Mouse (Mus musculus): Measurements from ENCODE around the gene Il10ra. TPM values are rescaled to one million over a fixed set of nuclear protein-coding genes. Genes with fewer than 3 reads are reported as not detected.
A peak's percentile ranks its signal among the peaks of the same experiment; 100 is the strongest.

Gene Il10ra
- polyA plus RNA-seq, 1 experiment from 2014 or later = 0.63 TPM

DNA sequence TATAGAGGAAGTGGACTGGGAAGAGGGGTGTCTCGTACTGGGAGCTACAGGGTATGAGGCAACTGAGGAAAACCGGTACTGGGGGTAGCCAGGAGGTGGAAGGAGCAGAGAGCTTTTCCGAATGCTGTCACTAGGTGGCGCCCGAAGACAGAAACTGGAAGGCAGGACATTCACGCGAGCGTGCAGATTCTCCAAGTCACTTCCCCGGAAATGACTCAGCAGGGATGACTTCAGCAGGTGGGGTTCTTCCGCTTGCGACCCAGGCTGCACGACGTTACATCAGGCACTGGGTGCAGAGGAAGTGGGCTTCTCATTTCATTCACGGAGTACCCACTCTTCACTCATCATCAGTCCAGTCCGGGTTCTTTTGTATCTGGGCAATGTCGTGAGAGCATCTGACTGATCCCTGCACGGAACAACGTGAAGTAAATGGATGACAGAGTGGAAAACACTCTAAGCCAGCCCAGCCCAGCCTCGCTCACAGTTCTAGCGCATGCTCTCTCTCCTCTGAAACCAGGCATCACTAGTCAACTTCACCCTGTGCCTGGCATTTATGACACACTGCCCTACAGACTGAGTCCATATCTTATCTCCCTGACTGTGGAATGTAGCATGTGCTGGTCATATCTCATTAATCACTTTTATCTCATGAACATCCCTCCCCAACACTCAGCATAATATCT lies 31.6 kb upstream of the Il10ra start:
- Histone ChIP-seq H3K9ac (ENCODE audit: low read length) (peak overlapping the region; percentile 53), H3K4me1 (ENCODE audit: control insufficient read depth in 2 of 2, insufficient read depth in 2 of 2, low read length in 2 of 2) (peaks cover 4 to 5% of the 10 kb centered on the region in 2 experiments; a peak in 3 of 4 replicates), H3K36me3 (ENCODE audit: control insufficient read depth, insufficient read depth, low read length) (no peaks in the 10 kb centered on the region), H3K9me3 (ENCODE audit: control insufficient read depth, low read length) (peaks cover 5% of the 10 kb centered on the region), H3K4me2 (ENCODE audit: low read length) (peak overlapping the region; percentile 70), H3K4me3 (ENCODE audit: control insufficient read depth in 1 of 2, insufficient read depth in 1 of 2, low read depth in 1 of 2, low read length in 2 of 2) (peak overlapping the region; percentile 25 to 30), H3K27me3 (ENCODE audit: control insufficient read depth, insufficient read depth, low read length) (no peaks in the 10 kb centered on the region), H3K27ac (replicated peaks in 1 of 2; ENCODE audit: control insufficient read depth in 1 of 2, insufficient read depth in 1 of 2, low read depth in 2 of 2, low read length in 2 of 2) (0 out of 4 replicates have a peak overlapping the region, but pooled peaks of 1 of the 2 experiments have one; percentile 0)
- 15% methylated on average over 20 of the region's 20 CpGs for WGBS
- 0 out of 2 replicates have a peak, but pooled peaks have one; percentile 61 for ATAC-seq (ENCODE audit: insufficient number of reproducible peaks, insufficient read depth, low FRiP score, low read depth)

DNA sequence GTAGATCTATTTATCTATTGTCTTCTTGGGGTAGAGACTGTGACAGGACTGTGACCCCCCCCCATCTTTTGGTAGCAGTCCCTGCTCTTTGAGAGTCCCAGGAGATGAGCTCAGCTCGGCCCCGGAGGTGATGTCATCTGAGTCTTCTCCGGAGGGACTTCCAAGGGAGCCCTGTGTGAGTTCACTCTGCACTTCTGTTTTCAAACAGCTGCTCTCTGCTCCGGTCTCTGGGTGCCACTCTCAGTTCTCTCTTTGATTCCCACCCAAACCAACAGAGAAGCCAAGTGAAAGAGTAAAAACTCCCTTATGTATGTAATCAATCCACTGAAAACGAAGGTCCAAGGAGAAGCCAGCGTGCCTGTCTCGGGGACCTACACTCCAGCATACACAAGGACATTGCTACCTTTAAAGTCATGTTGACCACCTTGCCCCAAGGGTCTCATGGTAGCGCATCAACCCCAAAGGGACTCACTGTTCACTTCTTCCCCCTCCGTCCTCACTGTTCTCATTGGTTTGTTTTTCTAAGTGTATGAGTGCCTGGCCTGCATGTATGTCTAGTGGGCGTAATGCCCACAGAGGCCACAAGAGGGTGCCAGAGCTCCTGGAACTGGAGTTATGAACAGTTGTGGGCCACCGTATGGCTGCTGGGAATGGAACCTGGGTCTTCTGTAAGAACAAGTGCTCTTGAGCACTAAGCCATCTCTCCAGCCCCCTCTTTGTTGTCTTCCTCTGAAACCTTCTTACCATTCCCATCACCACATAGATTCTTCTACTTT lies 30.5 kb upstream of the Il10ra start:
- no peak overlapping the region for H3K9ac ChIP-seq (ENCODE audit: low read length)
- no peak overlapping the region for H3K4me2 ChIP-seq (ENCODE audit: low read length)
- H3K4me1 ChIP-seq (ENCODE audit: control insufficient read depth in 2 of 2, insufficient read depth in 2 of 2, low read length in 2 of 2) = peaks cover 4 to 5% of the 10 kb centered on the region in 2 experiments; a peak in 3 of 4 replicates
- no peaks in the 10 kb centered on the region for H3K27me3 ChIP-seq (ENCODE audit: control insufficient read depth, insufficient read depth, low read length)
- 77% methylated on average over 11 of the region's 11 CpGs for WGBS
- no peak for ATAC-seq (ENCODE audit: insufficient number of reproducible peaks, insufficient read depth, low FRiP score, low read depth)
- no peak overlapping the region for H3K27ac ChIP-seq (replicated peaks in 1 of 2; ENCODE audit: control insufficient read depth in 1 of 2, insufficient read depth in 1 of 2, low read depth in 2 of 2, low read length in 2 of 2)
- H3K4me3 ChIP-seq (ENCODE audit: control insufficient read depth in 1 of 2, insufficient read depth in 1 of 2, low read depth in 1 of 2, low read length in 2 of 2) = no peak overlapping the region
- no peaks in the 10 kb centered on the region for H3K36me3 ChIP-seq (ENCODE audit: control insufficient read depth, insufficient read depth, low read length)
- H3K9me3 ChIP-seq (ENCODE audit: control insufficient read depth, low read length) = peaks cover 5% of the 10 kb centered on the region

DNA sequence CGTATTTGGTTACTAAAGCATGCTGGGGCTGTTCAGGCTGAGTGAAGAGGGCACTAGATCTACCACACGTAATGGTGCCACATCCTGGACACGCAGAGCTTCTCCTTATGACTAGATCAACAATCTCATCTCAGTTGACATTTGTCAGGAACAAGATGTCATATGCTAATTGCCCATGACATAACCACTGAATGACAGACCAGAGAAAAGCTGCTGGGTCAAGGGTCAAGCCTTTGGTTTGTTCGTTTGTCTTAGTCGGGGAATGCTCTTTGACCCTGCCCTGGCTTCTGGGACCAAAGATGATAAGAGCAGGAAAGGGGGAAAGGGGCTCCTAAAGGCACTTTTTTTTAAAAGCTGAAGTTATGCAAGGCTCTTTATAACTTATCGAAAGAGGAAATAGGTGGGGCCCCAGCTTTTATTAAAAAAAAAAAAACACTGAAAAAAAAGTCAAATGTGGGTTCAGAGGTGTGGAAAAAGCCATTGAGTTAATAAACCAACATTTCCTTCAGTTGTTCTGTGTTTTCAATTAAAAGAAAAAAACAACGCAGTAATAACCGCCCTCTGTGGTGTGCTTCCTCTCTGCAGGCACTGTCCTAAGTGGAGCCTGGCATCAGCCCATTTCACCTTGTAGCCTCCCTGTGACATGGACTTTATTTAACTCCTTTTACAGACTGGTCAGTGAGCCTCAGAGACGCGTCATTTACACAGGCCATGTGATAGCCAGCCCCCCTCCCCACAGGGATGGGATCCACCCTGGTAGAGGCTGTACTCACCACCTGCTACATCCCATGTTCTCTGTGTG lies 25.5 kb upstream of the Il10ra start:
- no peaks in the 10 kb centered on the region for H3K36me3 ChIP-seq (ENCODE audit: control insufficient read depth, insufficient read depth, low read length)
- H3K4me3 ChIP-seq (ENCODE audit: control insufficient read depth in 1 of 2, insufficient read depth in 1 of 2, low read depth in 1 of 2, low read length in 2 of 2) = no peak overlapping the region
- 48% methylated on average over 10 of the region's 10 CpGs for WGBS
- H3K4me2 ChIP-seq (ENCODE audit: low read length) = no peak overlapping the region
- no peak for ATAC-seq (ENCODE audit: insufficient number of reproducible peaks, insufficient read depth, low FRiP score, low read depth)
- no peaks in the 10 kb centered on the region for H3K27me3 ChIP-seq (ENCODE audit: control insufficient read depth, insufficient read depth, low read length)
- no peaks in the 10 kb centered on the region for H3K9me3 ChIP-seq (ENCODE audit: control insufficient read depth, low read length)
- no peak overlapping the region for H3K9ac ChIP-seq (ENCODE audit: low read length)
- no peak overlapping the region for H3K27ac ChIP-seq (replicated peaks in 1 of 2; ENCODE audit: control insufficient read depth in 1 of 2, insufficient read depth in 1 of 2, low read depth in 2 of 2, low read length in 2 of 2)
- H3K4me1 ChIP-seq (ENCODE audit: control insufficient read depth in 2 of 2, insufficient read depth in 2 of 2, low read length in 2 of 2) = no peaks in the 10 kb centered on the region

DNA sequence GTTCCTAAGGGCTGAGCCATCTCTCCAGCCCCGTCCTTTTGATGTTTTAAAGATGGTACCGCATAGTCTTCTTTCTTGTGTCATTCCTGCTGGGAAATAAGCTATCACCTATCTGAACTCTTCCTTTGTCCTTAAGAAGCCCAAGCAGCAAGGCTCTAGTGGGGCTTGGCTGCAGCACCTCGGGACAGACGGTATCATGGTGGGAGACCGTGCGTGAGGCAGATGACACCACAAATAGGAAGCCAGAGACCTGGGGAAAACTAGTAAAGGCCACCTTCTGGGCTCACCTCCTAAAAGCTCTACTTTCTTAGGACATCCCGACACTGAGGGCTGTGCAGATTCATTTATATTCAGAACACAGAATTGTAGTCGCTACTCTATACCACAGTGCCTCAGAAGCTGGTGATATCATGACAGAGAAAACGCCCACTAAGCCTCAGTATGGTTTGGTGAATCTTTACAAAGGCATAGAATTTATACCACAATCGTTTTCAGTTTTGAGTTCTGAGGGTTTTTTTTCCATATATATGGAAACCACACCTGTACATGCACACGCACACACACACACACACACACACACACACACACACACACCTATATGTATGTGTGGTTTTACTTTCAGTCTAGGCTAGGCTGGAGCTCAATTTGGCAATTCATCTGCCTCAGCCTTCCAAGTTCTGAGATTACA lies 22.7 kb upstream of the Il10ra start:
- 79% methylated on average over 11 of the region's 11 CpGs for WGBS
- Histone ChIP-seq H3K4me1 (ENCODE audit: control insufficient read depth in 2 of 2, insufficient read depth in 2 of 2, low read length in 2 of 2) (no peaks in the 10 kb centered on the region), H3K27me3 (ENCODE audit: control insufficient read depth, insufficient read depth, low read length) (no peaks in the 10 kb centered on the region), H3K27ac (replicated peaks in 1 of 2; ENCODE audit: control insufficient read depth in 1 of 2, insufficient read depth in 1 of 2, low read depth in 2 of 2, low read length in 2 of 2) (no peak overlapping the region), H3K36me3 (ENCODE audit: control insufficient read depth, insufficient read depth, low read length) (no peaks in the 10 kb centered on the region), H3K9me3 (ENCODE audit: control insufficient read depth, low read length) (no peaks in the 10 kb centered on the region), H3K4me2 (ENCODE audit: low read length) (no peak overlapping the region), H3K9ac (ENCODE audit: low read length) (no peak overlapping the region), H3K4me3 (ENCODE audit: control insufficient read depth in 1 of 2, insufficient read depth in 1 of 2, low read depth in 1 of 2, low read length in 2 of 2) (no peak overlapping the region)
- no peak for ATAC-seq (ENCODE audit: insufficient number of reproducible peaks, insufficient read depth, low FRiP score, low read depth)

DNA sequence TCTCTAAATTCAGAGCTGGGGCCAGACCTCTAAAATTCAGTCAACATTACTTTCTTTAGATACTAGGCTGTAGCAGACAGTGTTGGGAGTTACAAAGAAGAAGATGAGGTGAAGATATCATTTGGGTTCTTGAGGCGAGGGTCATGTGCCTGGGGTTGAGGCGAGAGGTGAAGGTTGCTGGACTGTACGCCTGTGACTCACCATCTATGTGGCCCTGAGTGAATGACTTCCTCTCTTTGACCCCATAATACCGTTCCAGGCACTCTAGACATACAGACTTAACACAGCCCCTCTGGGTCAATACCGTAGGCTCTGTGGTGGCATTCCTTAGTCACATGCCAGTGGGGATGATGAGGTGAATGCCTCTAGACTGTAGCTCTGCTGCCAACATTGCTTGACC lies 13.5 kb upstream of the Il10ra start:
- Histone ChIP-seq H3K4me3 (ENCODE audit: control insufficient read depth in 1 of 2, insufficient read depth in 1 of 2, low read depth in 1 of 2, low read length in 2 of 2) (no peak overlapping the region), H3K4me1 (ENCODE audit: control insufficient read depth in 2 of 2, insufficient read depth in 2 of 2, low read length in 2 of 2) (no peaks in the 10 kb centered on the region), H3K27ac (replicated peaks in 1 of 2; ENCODE audit: control insufficient read depth in 1 of 2, insufficient read depth in 1 of 2, low read depth in 2 of 2, low read length in 2 of 2) (no peak overlapping the region), H3K9me3 (ENCODE audit: control insufficient read depth, low read length) (no peaks in the 10 kb centered on the region), H3K9ac (ENCODE audit: low read length) (no peak overlapping the region), H3K36me3 (ENCODE audit: control insufficient read depth, insufficient read depth, low read length) (no peaks in the 10 kb centered on the region), H3K4me2 (ENCODE audit: low read length) (no peak overlapping the region), H3K27me3 (ENCODE audit: control insufficient read depth, insufficient read depth, low read length) (no peaks in the 10 kb centered on the region)
- no peak for ATAC-seq (ENCODE audit: insufficient number of reproducible peaks, insufficient read depth, low FRiP score, low read depth)
- 80% methylated on average over 5 of the region's 5 CpGs for WGBS

DNA sequence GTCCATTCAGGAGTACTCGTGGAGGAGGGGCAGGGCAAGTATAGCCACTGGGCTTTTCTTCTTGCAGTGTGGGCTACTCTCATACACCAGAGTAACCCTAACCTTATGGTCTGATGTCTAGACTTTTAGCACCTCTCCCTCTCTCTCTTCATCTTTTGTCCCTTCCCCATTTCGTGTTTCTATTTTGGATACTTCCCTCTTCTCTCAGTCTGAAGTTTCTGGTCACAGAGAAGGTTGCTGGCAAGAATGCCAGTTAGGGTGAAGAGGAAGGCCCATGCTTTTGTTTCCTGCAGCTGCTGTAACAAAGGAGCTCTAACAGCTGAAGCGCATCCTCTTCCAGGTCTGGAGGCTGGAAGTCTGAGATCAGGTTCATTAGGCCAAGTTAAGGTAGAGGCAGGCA lies 11.9 kb upstream of the Il10ra start:
- ATAC-seq (ENCODE audit: insufficient number of reproducible peaks, insufficient read depth, low FRiP score, low read depth) = no peak
- no peak overlapping the region for H3K4me2 ChIP-seq (ENCODE audit: low read length)
- no peaks in the 10 kb centered on the region for H3K36me3 ChIP-seq (ENCODE audit: control insufficient read depth, insufficient read depth, low read length)
- H3K4me3 ChIP-seq (ENCODE audit: control insufficient read depth in 1 of 2, insufficient read depth in 1 of 2, low read depth in 1 of 2, low read length in 2 of 2) = no peak overlapping the region
- H3K9ac ChIP-seq (ENCODE audit: low read length) = no peak overlapping the region
- H3K4me1 ChIP-seq (ENCODE audit: control insufficient read depth in 2 of 2, insufficient read depth in 2 of 2, low read length in 2 of 2) = no peaks in the 10 kb centered on the region
- H3K27me3 ChIP-seq (ENCODE audit: control insufficient read depth, insufficient read depth, low read length) = no peaks in the 10 kb centered on the region
- 74% methylated on average over 3 of the region's 3 CpGs for WGBS
- no peaks in the 10 kb centered on the region for H3K9me3 ChIP-seq (ENCODE audit: control insufficient read depth, low read length)
- no peak overlapping the region for H3K27ac ChIP-seq (replicated peaks in 1 of 2; ENCODE audit: control insufficient read depth in 1 of 2, insufficient read depth in 1 of 2, low read depth in 2 of 2, low read length in 2 of 2)

DNA sequence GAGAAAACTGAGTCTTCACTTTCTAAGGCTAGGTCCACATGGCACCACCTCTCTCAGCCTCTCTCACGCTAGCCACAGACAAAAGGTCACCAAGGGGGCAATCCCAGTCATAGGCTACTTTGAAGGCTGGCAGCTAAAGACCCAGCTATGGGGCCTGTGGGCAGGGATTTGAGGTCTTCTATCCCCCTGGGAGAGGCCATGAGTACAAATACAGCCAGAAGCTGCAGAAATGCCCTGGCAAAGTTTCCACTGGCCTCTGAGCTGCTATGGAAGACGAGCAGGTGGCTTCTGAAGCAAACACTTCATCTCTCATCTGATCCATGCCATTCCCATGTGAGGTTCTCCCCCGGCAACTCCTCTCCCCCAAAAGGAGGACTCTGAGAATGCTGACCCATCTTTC lies 11.1 kb upstream of the Il10ra start:
- 63% methylated on average over 3 of the region's 3 CpGs for WGBS
- ATAC-seq (ENCODE audit: insufficient number of reproducible peaks, insufficient read depth, low FRiP score, low read depth) = no peak

More for the DNA sequence above, 11.1 kb upstream of the Il10ra start:
- Histone ChIP-seq H3K9ac (ENCODE audit: low read length) (no peak overlapping the region), H3K9me3 (ENCODE audit: control insufficient read depth, low read length) (no peaks in the 10 kb centered on the region), H3K4me3 (ENCODE audit: control insufficient read depth in 1 of 2, insufficient read depth in 1 of 2, low read depth in 1 of 2, low read length in 2 of 2) (no peak overlapping the region), H3K4me2 (ENCODE audit: low read length) (no peak overlapping the region), H3K27ac (replicated peaks in 1 of 2; ENCODE audit: control insufficient read depth in 1 of 2, insufficient read depth in 1 of 2, low read depth in 2 of 2, low read length in 2 of 2) (no peak overlapping the region), H3K36me3 (ENCODE audit: control insufficient read depth, insufficient read depth, low read length) (no peaks in the 10 kb centered on the region), H3K4me1 (ENCODE audit: control insufficient read depth in 2 of 2, insufficient read depth in 2 of 2, low read length in 2 of 2) (no peaks in the 10 kb centered on the region), H3K27me3 (ENCODE audit: control insufficient read depth, insufficient read depth, low read length) (no peaks in the 10 kb centered on the region)
